Mouse (Mus musculus) CH12.LX (cell line): ENCODE results near the gene Fam185a.

Source experiments
- CHD2 ChIP-seq: IDR thresholded peaks from 2 replicates; pipeline ENCODE4 v1.6.1; 2011; ENCODE audit warnings: low read length, improper control_type of control experiment
- CTCF ChIP-seq, 2 experiments: IDR thresholded peaks in 1 of 2; conservative IDR thresholded peaks in 1 of 2; 2 replicates each; pipeline ENCODE4 v1.5.1; 2011 to 2012; ENCODE audit warnings: low read depth in 2 of 2, low read length in 2 of 2, improper control_type of control experiment in 1 of 2, inconsistent platforms in 1 of 2, mild to moderate bottlenecking in 1 of 2, moderate library complexity in 1 of 2
- E2F4 ChIP-seq: IDR thresholded peaks from 2 replicates; pipeline ENCODE4 v1.6.1; 2011; ENCODE audit warnings: low read depth, low read length, improper control_type of control experiment; ENCODE audit not compliant: insufficient replicate concordance
- ELF1 ChIP-seq: IDR thresholded peaks from 2 replicates; pipeline ENCODE4 v1.6.1; 2014; ENCODE audit warnings: low read depth, mild to moderate bottlenecking, inconsistent platforms, low read length, improper control_type of control experiment
- EP300 ChIP-seq: IDR thresholded peaks from 2 replicates; pipeline ENCODE4 v1.6.1; 2011; ENCODE audit warnings: low read length, improper control_type of control experiment
- JUND ChIP-seq: conservative IDR thresholded peaks from 2 replicates; pipeline ENCODE4 v1.6.1; 2011; ENCODE audit warnings: low read depth, low read length, improper control_type of control experiment
- MAZ ChIP-seq: IDR thresholded peaks from 2 replicates; pipeline ENCODE4 v1.6.1; 2012; ENCODE audit warnings: low read depth, mild to moderate bottlenecking, inconsistent platforms, low read length, improper control_type of control experiment, moderate library complexity
- MXI1 ChIP-seq: IDR thresholded peaks from 2 replicates; pipeline ENCODE4 v1.6.1; 2011; ENCODE audit warnings: mild to moderate bottlenecking, low read depth, low read length, improper control_type of control experiment
- POLR2A ChIP-seq: IDR thresholded peaks from 2 replicates; pipeline ENCODE4 v1.6.1; 2011; ENCODE audit warnings: low read depth, mild to moderate bottlenecking, improper control_type of control experiment, low read length

- TF ChIP-seq ELF1, result no peak
- no peak for TF ChIP-seq CTCF (conservative IDR thresholded peaks at IDR 0.05 in 1 of 2, IDR thresholded peaks at IDR 0.05 in 1 of 2; ENCODE audit: low read depth in 2 of 2, low read length in 2 of 2)
- no peak for TF ChIP-seq CHD2
- TF ChIP-seq POLR2A, result no peak
- TF ChIP-seq MAZ, result no peak
- TF ChIP-seq EP300, result peak; percentile 73
- TF ChIP-seq E2F4, result no peak
- no peak for TF ChIP-seq MXI1
- TF ChIP-seq JUND, result peak; percentile 76
These were observed 35.9 kb upstream of the Fam185a start for GRCm38 (mm10) chr5:21388855-21389254.
